Mouse (Mus musculus): ENCODE measurements around the gene Bcs1l.
A peak's percentile ranks its signal among the peaks of the same experiment; 100 is the strongest.

GRCm38 (mm10) chr1:74601267-74601962, 13.3 kb downstream of the Bcs1l start, which contains the start of the genes Rnf25 and Stk36:
- TF ChIP-seq CTCF (IDR thresholded peaks at IDR 0.05; ENCODE audit: extremely low read depth, insufficient read depth, insufficient read length, insufficient replicate concordance) (no peak), POLR2A (IDR thresholded peaks at IDR 0.05; ENCODE audit: low read depth, low read length) (peak; percentile 86)
